Mouse (Mus musculus): ENCODE measurements at regions not wholly inside any gene's neighbourhood (a gene's known extent, or its start where the extent isn't known, plus 50 kb on each side); places are given as distances from the start of the nearest gene placed in this dataset.

DNA sequence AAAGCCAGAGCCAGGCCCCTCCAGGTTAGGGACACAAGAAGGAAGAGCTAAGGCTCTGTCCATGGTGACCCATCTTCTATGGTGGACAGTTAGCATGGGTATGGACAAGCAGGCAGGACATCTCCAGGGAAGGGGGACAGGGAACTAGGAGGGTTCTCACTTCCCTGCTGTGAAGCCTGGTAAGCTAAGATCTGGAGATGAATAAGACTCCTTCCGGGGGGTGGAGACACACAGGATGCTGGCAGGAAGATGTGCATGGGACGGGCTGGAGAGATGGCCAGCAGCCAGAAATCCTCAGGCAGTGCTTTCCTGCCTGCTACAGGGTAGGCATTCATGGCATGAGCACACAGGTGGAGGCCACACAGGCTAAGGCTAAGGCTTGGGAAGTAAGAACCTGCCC is 198.2 kb upstream of the Ppp2r2d start:
- TF ChIP-seq HCFC1 (IDR thresholded peaks at IDR 0.05; ENCODE audit: borderline replicate concordance, insufficient read depth, low read length) (no peak), CHD2 (IDR thresholded peaks at IDR 0.05; ENCODE audit: low read depth, low read length) (no peak), ZC3H11A (IDR thresholded peaks at IDR 0.05; ENCODE audit: borderline replicate concordance, low read depth, low read length) (no peak), ZNF384 (IDR thresholded peaks at IDR 0.05; ENCODE audit: low read depth, low read length) (no peak)
